Mouse (Mus musculus) bone marrow macrophage, adult 2 months (primary cell): Measurements from ENCODE around the gene Slc22a12. TPM values are rescaled to one million over a fixed set of nuclear protein-coding genes. Genes with fewer than 3 reads are reported as not detected.

ENCODE experiments used
- H3K27ac ChIP-seq: 2 replicates; pipeline ENCODE4 v1.5.1; 2012; ENCODE audit warnings: low read depth, low read length; ENCODE audit not compliant: insufficient read depth
- H3K4me1 ChIP-seq: 2 replicates; pipeline ENCODE4 v1.6.1; 2012; ENCODE audit warnings: low read length; ENCODE audit not compliant: control insufficient read depth, insufficient read depth
- H3K4me3 ChIP-seq: 2 replicates; pipeline ENCODE4 v1.5.1; 2012; ENCODE audit warnings: mild to moderate bottlenecking, low read length, moderate library complexity; ENCODE audit not compliant: insufficient read depth
- CTCF ChIP-seq: IDR thresholded peaks from 2 replicates; pipeline ENCODE4 v1.5.1; 2012; ENCODE audit warnings: low read depth, mild to moderate bottlenecking, low read length, moderate library complexity
- POLR2A ChIP-seq: IDR thresholded peaks from 2 replicates; pipeline ENCODE4 v1.6.1; 2012; ENCODE audit warnings: mild to moderate bottlenecking, low read depth, low read length, borderline replicate concordance
- polyA plus RNA-seq: library from polyadenylated mRNA; stranded (reverse); fragments of >200 nt; gene quantifications from 2 replicates; pipeline ENCODE4 v1.2.4, GENCODE M21; 2012; ENCODE audit not compliant: missing spikeins, insufficient read depth, insufficient read length

Gene Slc22a12
- polyA plus RNA-seq, 1 experiment, result not detected

- TF ChIP-seq CTCF (no peak), POLR2A (no peak)
- Histone ChIP-seq H3K4me3 (no peak overlapping the region), H3K27ac (no peak overlapping the region)
Measured at GRCm38 (mm10) chr19:6504656-6505045, 38.2 kb downstream of the Slc22a12 start.

GRCm38 (mm10) chr19:6503926-6504655 lies 38.7 kb downstream of the Slc22a12 start:
- TF ChIP-seq POLR2A (no peak), CTCF (no peak)
- Histone ChIP-seq H3K4me3 (no peak overlapping the region), H3K27ac (no peak overlapping the region), H3K4me1 (peaks cover 2% of the 10 kb centered on the region; the same call in 1 of the 2 replicates)

More at GRCm38 (mm10) chr19:6504656-6505045, 38.2 kb downstream of the Slc22a12 start:
- peaks cover 2% of the 10 kb centered on the region; the same call in 1 of the 2 replicates for H3K4me1 ChIP-seq

- Histone ChIP-seq H3K4me1 (peaks cover 2% of the 10 kb centered on the region; the same call in 1 of the 2 replicates), H3K4me3 (no peak overlapping the region), H3K27ac (no peak overlapping the region)
- no peak for TF ChIP-seq POLR2A
- TF ChIP-seq CTCF, result no peak
Measured at GRCm38 (mm10) chr19:6502543-6503319, 40.1 kb downstream of the Slc22a12 start.

- H3K27ac ChIP-seq, result no peak overlapping the region
- H3K4me1 ChIP-seq, result peaks cover 2% of the 10 kb centered on the region; the same call in 1 of the 2 replicates
- TF ChIP-seq POLR2A (no peak), CTCF (no peak)
- H3K4me3 ChIP-seq, result no peak overlapping the region
Measured at GRCm38 (mm10) chr19:6502035-6502541, 40.7 kb downstream of the Slc22a12 start.

- no peak overlapping the region for H3K4me3 ChIP-seq
- no peak overlapping the region for H3K27ac ChIP-seq
- TF ChIP-seq CTCF (no peak), POLR2A (no peak)
- H3K4me1 ChIP-seq, result peaks cover 2% of the 10 kb centered on the region; the same call in 1 of the 2 replicates
Measured at GRCm38 (mm10) chr19:6500636-6501025, 42.2 kb downstream of the Slc22a12 start.

GRCm38 (mm10) chr19:6499860-6500635 lies 42.8 kb downstream of the Slc22a12 start:
- Histone ChIP-seq H3K27ac (no peak overlapping the region), H3K4me1 (peaks cover 2% of the 10 kb centered on the region; the same call in 1 of the 2 replicates), H3K4me3 (no peak overlapping the region)
- TF ChIP-seq POLR2A, result no peak
- TF ChIP-seq CTCF, result no peak

GRCm38 (mm10) chr19:6498350-6499131 lies 44.3 kb downstream of the Slc22a12 start:
- H3K4me1 ChIP-seq, result no peaks in the 10 kb centered on the region
- no peak overlapping the region for H3K27ac ChIP-seq
- no peak for TF ChIP-seq POLR2A
- no peak for TF ChIP-seq CTCF
- H3K4me3 ChIP-seq, result no peak overlapping the region

- Histone ChIP-seq H3K4me3 (no peak overlapping the region), H3K27ac (no peak overlapping the region), H3K4me1 (no peaks in the 10 kb centered on the region)
- TF ChIP-seq CTCF (no peak), POLR2A (no peak)
Measured at GRCm38 (mm10) chr19:6497803-6498202, 45.0 kb downstream of the Slc22a12 start.
